Mouse (Mus musculus) kidney, postnatal 0 days (tissue): ENCODE measurements around the gene Arpc1a. TPM values are rescaled to one million over a fixed set of nuclear protein-coding genes. Genes with fewer than 3 reads are reported as not detected.
A peak's percentile ranks its signal among the peaks of the same experiment; 100 is the strongest.

ENCODE experiments used
- ATAC-seq: fragments of 200-750 bp; cut with Nextera tagmentation; replicated peaks from 2 replicates; pipeline ENCODE4 v1.8.0; 2017; ENCODE audit warnings: low read depth, moderate number of reproducible peaks, moderate TSS enrichment, moderate library complexity; ENCODE audit not compliant: low FRiP score
- DNase-seq: peaks from one replicate; pipeline ENCODE4 v3.0.0-alpha.2; 2016; ENCODE audit warnings: low spot score
- H3K27ac ChIP-seq: fragments of 300-500 bp; sonication (generic); 2 replicates; pipeline ENCODE4 v1.5.1; 2014; ENCODE audit warnings: mild to moderate bottlenecking
- H3K27me3 ChIP-seq: fragments of 300-500 bp; sonication (generic); 2 replicates; pipeline ENCODE4 v1.6.1; 2014; ENCODE audit warnings: low read length, mixed read lengths; ENCODE audit not compliant: insufficient read depth
- H3K36me3 ChIP-seq: fragments of 300-500 bp; sonication (generic); 2 replicates; pipeline ENCODE4 v1.6.1; 2014; ENCODE audit warnings: low read length, mixed read lengths; ENCODE audit not compliant: insufficient read depth
- H3K4me1 ChIP-seq: fragments of 300-500 bp; sonication (generic); replicated peaks from 2 replicates; pipeline ENCODE4 v1.6.1; 2014; ENCODE audit warnings: antibody characterized with exemption, low read length, mixed read lengths; ENCODE audit not compliant: insufficient read depth
- H3K4me2 ChIP-seq: fragments of 300-500 bp; sonication (generic); 2 replicates; pipeline ENCODE4 v1.6.1; 2014; ENCODE audit warnings: mild to moderate bottlenecking, low read length, moderate library complexity, mixed read lengths
- H3K4me3 ChIP-seq: fragments of 300-500 bp; sonication (generic); replicated peaks from 2 replicates; pipeline ENCODE4 v1.5.1; 2014; ENCODE audit warnings: low read depth, low read length
- H3K9ac ChIP-seq: fragments of 300-500 bp; sonication (generic); 2 replicates; pipeline ENCODE4 v1.6.1; 2014; ENCODE audit warnings: low read depth, low read length
- H3K9me3 ChIP-seq: fragments of 300-500 bp; sonication (generic); replicated peaks from 2 replicates; pipeline ENCODE4 v1.6.1; 2016; ENCODE audit warnings: low read length, inconsistent platforms, mixed read lengths
- CTCF ChIP-seq: IDR thresholded peaks from 2 replicates; pipeline ENCODE4 v1.5.1; 2016; ENCODE audit warnings: antibody characterized with exemption, low read depth, mild to moderate bottlenecking, moderate library complexity
- whole genome bisulfite sequencing: fragments of 180-500 bp; shearing (Covaris S2); extraction: QIAGEN DNeasy Blood & Tissue Kit; methylation state at CpG from one replicate; pipeline ENCODE4 v1.1.7; 2014; 5-methylcytosine and 5-hydroxymethylcytosine counted together
- polyA plus RNA-seq: library from polyadenylated mRNA; unstranded; fragments of >200 nt; fragmentation: Nextera tagmentation; extraction: Ambion mirVana; gene quantifications from 2 replicates; pipeline ENCODE4 v1.2.1, GENCODE M21; 2015

The Arpc1a gene
- polyA plus RNA-seq, 1 experiment from 2014 or later: 145 TPM

DNA sequence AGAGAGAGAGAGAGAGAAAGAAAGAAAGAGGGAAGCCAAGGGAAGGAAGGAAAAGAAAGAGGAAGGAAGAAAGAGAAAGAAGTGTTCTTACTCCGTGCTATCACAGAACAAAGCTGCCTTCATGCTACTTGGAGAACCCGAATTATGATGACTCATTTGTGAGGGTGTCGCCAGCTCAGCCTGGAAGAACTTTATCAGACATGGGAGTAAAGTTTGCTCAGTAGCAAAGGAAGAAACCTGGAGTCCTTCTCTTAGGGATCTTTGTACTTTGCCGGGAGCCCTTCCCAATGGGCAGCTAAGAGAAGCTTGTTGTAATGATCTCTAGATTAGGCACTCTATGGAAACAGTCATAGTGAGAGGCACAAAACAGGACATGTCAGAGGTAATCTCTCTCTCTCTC, 19.1 kb downstream of the Arpc1a start:
- 91% methylated on average over 4 of the region's 4 CpGs for WGBS
- no peak for DNase-seq
- ATAC-seq: no peak
- H3K4me2 ChIP-seq: no peak overlapping the region
- no peak overlapping the region for H3K4me3 ChIP-seq
- no peaks in the 10 kb centered on the region for H3K9me3 ChIP-seq
- no peaks in the 10 kb centered on the region for H3K4me1 ChIP-seq
- peaks cover 53% of the 10 kb centered on the region for H3K36me3 ChIP-seq
- no peak for TF ChIP-seq CTCF
- H3K9ac ChIP-seq: no peak overlapping the region
- no peaks in the 10 kb centered on the region for H3K27me3 ChIP-seq
- H3K27ac ChIP-seq: no peak overlapping the region

DNA sequence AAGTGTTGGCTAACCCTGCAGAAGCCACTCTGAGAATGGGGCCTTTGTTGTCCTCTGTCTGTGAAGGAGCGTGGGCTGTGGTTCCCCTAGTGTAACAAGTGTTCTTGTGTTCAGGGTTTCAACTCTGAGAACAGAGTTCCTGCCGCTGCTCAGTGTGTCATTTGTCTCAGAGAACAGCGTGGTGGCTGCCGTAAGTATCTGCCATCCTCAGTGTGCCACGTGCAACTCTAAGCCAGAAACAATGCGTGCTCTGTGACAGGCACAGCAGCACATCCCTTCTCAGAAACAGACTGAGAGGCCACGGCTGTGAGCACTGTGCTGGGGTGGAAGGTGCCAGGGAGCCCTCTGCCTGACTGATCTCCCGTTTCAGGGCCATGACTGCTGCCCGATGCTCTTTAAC, 20.7 kb downstream of the Arpc1a start:
- 90% methylated on average over 9 of the region's 9 CpGs for WGBS
- ATAC-seq (no peak), DNase-seq (no peak)
- no peak for TF ChIP-seq CTCF
- no peak overlapping the region for H3K4me3 ChIP-seq
- H3K4me1 ChIP-seq: no peaks in the 10 kb centered on the region
- no peak overlapping the region for H3K4me2 ChIP-seq
- H3K9ac ChIP-seq: no peak overlapping the region
- no peaks in the 10 kb centered on the region for H3K27me3 ChIP-seq
- H3K9me3 ChIP-seq: no peaks in the 10 kb centered on the region
- no peak overlapping the region for H3K27ac ChIP-seq
- H3K36me3 ChIP-seq: peaks cover 65% of the 10 kb centered on the region

DNA sequence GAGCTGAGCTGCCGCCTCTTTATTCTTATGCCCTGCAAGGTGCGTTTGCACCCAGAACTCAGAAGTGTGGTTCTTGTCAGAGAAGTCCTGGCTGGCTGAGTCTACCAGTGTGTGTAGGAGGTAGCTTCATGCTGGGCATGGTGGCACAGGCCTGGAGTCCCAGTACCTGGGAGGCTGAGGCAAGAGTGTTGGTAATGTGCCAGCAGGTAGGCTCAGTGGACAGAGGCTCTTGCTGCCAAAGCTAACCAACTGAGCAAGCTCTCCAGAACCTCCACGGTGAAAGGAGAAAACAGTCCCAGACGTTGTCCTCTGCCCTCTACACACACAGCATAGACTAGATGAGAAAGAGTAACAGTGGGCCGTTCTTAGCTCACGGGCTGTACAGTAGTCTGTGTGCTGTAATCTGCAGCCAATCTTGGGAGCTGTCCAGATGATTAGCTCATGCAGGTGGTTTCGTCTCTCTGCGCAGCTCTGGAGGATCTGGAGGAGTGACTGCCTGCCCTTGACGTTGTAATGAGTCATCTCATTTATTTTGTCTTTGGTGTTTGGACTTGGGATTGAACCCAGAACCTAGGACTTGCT, 22.2 kb downstream of the Arpc1a start:
- H3K9ac ChIP-seq: no peak overlapping the region
- WGBS: 85% methylated on average over 9 of the region's 9 CpGs
- no peaks in the 10 kb centered on the region for H3K4me1 ChIP-seq
- ATAC-seq: no peak
- H3K9me3 ChIP-seq: no peaks in the 10 kb centered on the region
- H3K36me3 ChIP-seq: peaks cover 66% of the 10 kb centered on the region
- no peak overlapping the region for H3K4me2 ChIP-seq
- H3K4me3 ChIP-seq: no peak overlapping the region
- DNase-seq: no peak
- no peak for TF ChIP-seq CTCF
- no peaks in the 10 kb centered on the region for H3K27me3 ChIP-seq
- H3K27ac ChIP-seq: no peak overlapping the region

DNA sequence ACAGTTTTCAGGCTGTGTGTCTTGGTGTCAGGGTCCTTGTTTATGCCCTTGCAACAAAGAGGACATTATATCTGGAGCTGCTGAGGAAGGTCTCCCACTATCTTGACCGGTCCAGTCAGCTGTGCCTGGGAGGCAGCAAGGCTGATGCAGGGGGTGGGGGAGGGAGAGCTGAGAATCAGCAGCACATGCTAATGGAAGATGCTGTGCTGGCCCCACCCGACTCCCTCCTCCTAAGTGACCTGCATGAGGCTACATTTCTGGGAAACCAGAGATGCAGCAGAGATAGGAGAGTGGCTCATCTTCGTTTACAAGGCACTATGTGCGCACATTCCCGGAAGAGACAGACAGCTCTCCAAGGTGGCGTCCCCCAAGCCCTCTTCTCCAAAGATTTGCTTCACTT, 26.8 kb downstream of the Arpc1a start:
- H3K4me1 ChIP-seq: no peaks in the 10 kb centered on the region
- no peak overlapping the region for H3K27ac ChIP-seq
- WGBS: 89% methylated on average over 6 of the region's 6 CpGs
- DNase-seq (no peak), ATAC-seq (no peak)
- no peaks in the 10 kb centered on the region for H3K9me3 ChIP-seq
- H3K4me3 ChIP-seq: no peak overlapping the region
- no peak overlapping the region for H3K4me2 ChIP-seq
- peaks cover 47% of the 10 kb centered on the region for H3K36me3 ChIP-seq
- no peaks in the 10 kb centered on the region for H3K27me3 ChIP-seq
- H3K9ac ChIP-seq: no peak overlapping the region
- TF ChIP-seq CTCF: no peak

DNA sequence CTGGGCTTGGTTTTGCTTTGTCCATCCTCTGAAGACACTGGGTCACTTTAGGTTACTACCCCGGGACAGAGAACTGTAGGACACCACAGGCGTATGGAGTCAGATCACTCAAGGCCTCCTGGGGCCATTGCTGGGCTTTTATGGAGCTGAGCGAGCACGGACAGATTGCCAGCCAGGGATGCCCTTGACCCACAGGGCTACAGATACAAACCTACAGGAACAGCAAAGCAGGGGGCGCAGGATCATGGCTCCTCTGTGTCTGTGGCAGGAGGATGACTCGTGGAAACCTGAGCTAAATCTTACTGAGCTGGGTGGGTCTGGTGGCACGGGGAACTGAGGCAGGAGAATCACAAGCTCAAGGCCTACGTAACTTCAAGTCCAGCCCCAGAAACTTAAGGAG, 28.9 kb downstream of the Arpc1a start:
- Histone ChIP-seq H3K4me1 (no peaks in the 10 kb centered on the region; the same call in 1 of the 2 replicates), H3K27me3 (no peaks in the 10 kb centered on the region), H3K9ac (no peak overlapping the region), H3K27ac (no peak overlapping the region), H3K36me3 (peaks cover 29% of the 10 kb centered on the region), H3K9me3 (no peaks in the 10 kb centered on the region), H3K4me2 (no peak overlapping the region), H3K4me3 (no peak overlapping the region)
- no peak for DNase-seq
- WGBS: 73% methylated on average over 8 of the region's 8 CpGs
- TF ChIP-seq CTCF: no peak
- no peak for ATAC-seq

DNA sequence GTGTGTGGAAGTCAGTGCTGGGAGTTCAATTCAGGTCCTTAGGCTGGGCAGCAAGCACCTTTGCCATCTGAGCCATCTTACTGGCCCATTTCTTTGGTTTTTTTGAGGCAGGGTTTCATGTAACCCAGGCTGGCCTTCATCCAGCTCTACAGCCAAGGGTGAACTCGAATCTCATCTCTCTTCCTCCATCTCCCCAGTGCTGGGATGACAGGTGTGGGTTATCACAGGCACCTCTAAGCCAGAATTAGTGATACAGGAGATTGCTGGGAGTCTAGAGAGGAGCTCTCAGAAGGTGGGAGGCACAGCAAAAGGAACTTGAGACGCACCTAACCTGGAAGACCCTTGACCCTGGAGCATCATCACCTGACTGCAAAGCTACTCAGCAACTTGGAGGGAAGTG, 29.8 kb downstream of the Arpc1a start:
- Histone ChIP-seq H3K27ac (no peak overlapping the region), H3K4me2 (peak overlapping the region; percentile 88), H3K9me3 (no peaks in the 10 kb centered on the region), H3K36me3 (peaks cover 20% of the 10 kb centered on the region), H3K4me3 (peak overlapping the region; percentile 79; the same call in 1 of the 2 replicates), H3K4me1 (no peaks in the 10 kb centered on the region; the same call in 1 of the 2 replicates), H3K9ac (peak overlapping the region; percentile 83; the same call in 1 of the 2 replicates), H3K27me3 (no peaks in the 10 kb centered on the region)
- ATAC-seq (peak; percentile 4; the same call in 1 of the 2 replicates), DNase-seq (no peak)
- 20% methylated on average over 2 of the region's 2 CpGs for WGBS
- no peak for TF ChIP-seq CTCF
